Mouse (Mus musculus): ENCODE data around the gene Rest.
"Not testable (repeated sequence)": the region's sequence is repeated elsewhere in the genome, so short reads cannot be mapped to it uniquely, and the experiment has no call there.

Gene Rest

GRCm38 (mm10) chr5:77265081-77265670 is at the start of gene Rest:
Gene Rest (plus strand): TSS chr5:77265491.
- DNase-seq (ENCODE audit: low read depth, low spot score) = peak; percentile 67

GRCm38 (mm10) chr5:77217211-77217610 is 48.1 kb upstream of the Rest start:
- DNase-seq (ENCODE audit: low read depth, low spot score) = peak; percentile 77

- no peak for DNase-seq (ENCODE audit: low read depth, low spot score)
Observed at GRCm38 (mm10) chr5:77217724-77218123, 47.6 kb upstream of the Rest start.

- no peak for DNase-seq (ENCODE audit: low read depth, low spot score)
Observed at GRCm38 (mm10) chr5:77223043-77223975, 42.0 kb upstream of the Rest start.

GRCm38 (mm10) chr5:77228986-77229385 is 36.3 kb upstream of the Rest start:
- peak; percentile 17 for DNase-seq (ENCODE audit: low read depth, low spot score)

- DNase-seq (ENCODE audit: low read depth, low spot score) = not testable (repeated sequence)
Observed at GRCm38 (mm10) chr5:77231863-77232262, 33.4 kb upstream of the Rest start.

GRCm38 (mm10) chr5:77234921-77235320 is 30.4 kb upstream of the Rest start:
- no peak for DNase-seq (ENCODE audit: low read depth, low spot score)

GRCm38 (mm10) chr5:77237104-77237503 is 28.2 kb upstream of the Rest start:
- no peak for DNase-seq (ENCODE audit: low read depth, low spot score)

GRCm38 (mm10) chr5:77244331-77244987 is 20.8 kb upstream of the Rest start:
- DNase-seq (ENCODE audit: low read depth, low spot score) = no peak

GRCm38 (mm10) chr5:77245463-77245786 is 19.9 kb upstream of the Rest start:
- DNase-seq (ENCODE audit: low read depth, low spot score) = no peak

GRCm38 (mm10) chr5:77245787-77246671 is 19.3 kb upstream of the Rest start:
- peak; percentile 45 for DNase-seq (ENCODE audit: low read depth, low spot score)

- DNase-seq (ENCODE audit: low read depth, low spot score) = no peak
Observed at GRCm38 (mm10) chr5:77250083-77250482, 15.2 kb upstream of the Rest start.

GRCm38 (mm10) chr5:77251656-77252055 is 13.6 kb upstream of the Rest start:
- no peak for DNase-seq (ENCODE audit: low read depth, low spot score)

- no peak for DNase-seq (ENCODE audit: low read depth, low spot score)
Observed at GRCm38 (mm10) chr5:77252115-77252827, 13.0 kb upstream of the Rest start.

- DNase-seq (ENCODE audit: low read depth, low spot score) = no peak
Observed at GRCm38 (mm10) chr5:77253154-77253553, 12.1 kb upstream of the Rest start.

GRCm38 (mm10) chr5:77254402-77254801 is 10.9 kb upstream of the Rest start:
- no peak for DNase-seq (ENCODE audit: low read depth, low spot score)

GRCm38 (mm10) chr5:77257603-77258002 is 7.7 kb upstream of the Rest start:
- DNase-seq (ENCODE audit: low read depth, low spot score) = no peak

GRCm38 (mm10) chr5:77259315-77259714 is 6.0 kb upstream of the Rest start:
- DNase-seq (ENCODE audit: low read depth, low spot score) = no peak

- DNase-seq (ENCODE audit: low read depth, low spot score) = no peak
Observed at GRCm38 (mm10) chr5:77260141-77260540, 5.2 kb upstream of the Rest start.

- no peak for DNase-seq (ENCODE audit: low read depth, low spot score)
Observed at GRCm38 (mm10) chr5:77261137-77261536, 4.2 kb upstream of the Rest start.

- DNase-seq (ENCODE audit: low read depth, low spot score) = no peak
Observed at GRCm38 (mm10) chr5:77262105-77262504, 3.2 kb upstream of the Rest start.
